Mouse (Mus musculus): ENCODE data around the gene Hs6st1. TPM values are rescaled to one million over a fixed set of nuclear protein-coding genes. Genes with fewer than 3 reads are reported as not detected.

Gene Hs6st1
- polyA plus RNA-seq, 1 experiment from 2014 or later = 26.1 TPM

- 21% methylated on average over 1 of the region's 1 CpGs for WGBS
- no peaks in the 10 kb centered on the region for H3K9me3 ChIP-seq
- 0 out of 2 replicates have a peak, but pooled peaks have one; percentile 50 for ATAC-seq (replicated peaks)
- no peak overlapping the region for H3K4me2 ChIP-seq
- H3K27ac ChIP-seq = no peak overlapping the region
- H3K36me3 ChIP-seq (replicated peaks) = peaks cover 26% of the 10 kb centered on the region
- no peak overlapping the region for H3K4me3 ChIP-seq
- no peak overlapping the region for H3K9ac ChIP-seq
- H3K4me1 ChIP-seq = no peaks in the 10 kb centered on the region
- no peaks in the 10 kb centered on the region for H3K27me3 ChIP-seq (replicated peaks)
Measured at GRCm38 (mm10) chr1:36145050-36145449, 76.8 kb downstream of the Hs6st1 start.

- H3K9ac ChIP-seq = no peak overlapping the region
- no peaks in the 10 kb centered on the region for H3K9me3 ChIP-seq
- H3K4me2 ChIP-seq = no peak overlapping the region
- no peaks in the 10 kb centered on the region for H3K27me3 ChIP-seq (replicated peaks)
- H3K4me3 ChIP-seq = no peak overlapping the region
- H3K27ac ChIP-seq = no peak overlapping the region
- H3K36me3 ChIP-seq (replicated peaks) = peaks cover 41% of the 10 kb centered on the region
- 68% methylated on average over 2 of the region's 2 CpGs for WGBS
- ATAC-seq (replicated peaks) = no peak
- H3K4me1 ChIP-seq = no peaks in the 10 kb centered on the region
Measured at GRCm38 (mm10) chr1:36148809-36149208, 80.6 kb downstream of the Hs6st1 start.

- H3K4me1 ChIP-seq = no peaks in the 10 kb centered on the region
- H3K9me3 ChIP-seq = no peaks in the 10 kb centered on the region
- H3K27ac ChIP-seq = no peak overlapping the region
- 74% methylated on average over 1 of the region's 1 CpGs for WGBS
- peaks cover 47% of the 10 kb centered on the region for H3K36me3 ChIP-seq (replicated peaks)
- no peak overlapping the region for H3K9ac ChIP-seq
- no peaks in the 10 kb centered on the region for H3K27me3 ChIP-seq (replicated peaks)
- ATAC-seq (replicated peaks) = no peak
- no peak overlapping the region for H3K4me3 ChIP-seq
- H3K4me2 ChIP-seq = no peak overlapping the region
Measured at GRCm38 (mm10) chr1:36149411-36149810, 81.2 kb downstream of the Hs6st1 start.

Small RNAs within 50 kb of the gene (microRNA-seq; reads per million reads assigned to microRNA genes)
- 2.9 reads per million, percentile 12 among the genes with 10 or more reads in this experiment for gene Mir6897

Other genes with a start within 250 kb of the Hs6st1 start
- gene Uggt1, start 176.3 kb downstream of the Hs6st1 start, polyA plus RNA-seq (2015; fragmentation: Nextera tagmentation; extraction: Ambion mirVana) = 49.4 and 51.3 TPM in 2 replicates
- gene Neurl3, start 206.3 kb downstream of the Hs6st1 start, polyA plus RNA-seq (2015; fragmentation: Nextera tagmentation; extraction: Ambion mirVana) = 1.1 and 1.4 TPM in 2 replicates
- gene Arid5a, start 239.3 kb downstream of the Hs6st1 start, polyA plus RNA-seq (2015; fragmentation: Nextera tagmentation; extraction: Ambion mirVana) = 3.1 and 3.4 TPM in 2 replicates